ENCODE assay signal across 8 mouse cellular contexts in genomic region chr16:44357571-44358268, GRCm38 (mm10). TPM values are rescaled to one million over a fixed set of nuclear protein-coding genes. Genes with fewer than 3 reads are reported as not detected.
DNase-seq lines count a peak whose midpoint lies in the region; ATAC-seq and TF ChIP-seq lines count a peak whose summit lies in the region.

No protein-coding gene starts in this region.

- WGBS in heart, embryonic 15.5 days = 66% methylated on average over 4 of the region's 4 CpGs
- WGBS in liver, embryonic 11.5 days = 61% methylated on average over 4 of the region's 4 CpGs
- WGBS in hindbrain, embryonic 16.5 days = 74% methylated on average over 4 of the region's 4 CpGs
- WGBS in forebrain, postnatal 0 days = 77% methylated on average over 4 of the region's 4 CpGs

- TF ChIP-seq CTCF in forebrain, postnatal 0 days (IDR thresholded peaks at IDR 0.05; ENCODE audit: low read depth) = no peak

- H3K27ac ChIP-seq in heart, embryonic 15.5 days = no peak overlapping the region
- no peak overlapping the region for H3K27ac ChIP-seq in liver, embryonic 11.5 days (ENCODE audit: low read depth, low read length)
- H3K27ac ChIP-seq in hindbrain, embryonic 16.5 days (ENCODE audit: low read depth, low read length) = no peak overlapping the region
- no peak overlapping the region for H3K27ac ChIP-seq in forebrain, postnatal 0 days (ENCODE audit: low read depth, low read length)

- H3K9ac ChIP-seq in heart, embryonic 15.5 days = no peak overlapping the region
- H3K9ac ChIP-seq in liver, embryonic 11.5 days (ENCODE audit: low read depth, low read length) = no peak overlapping the region
- no peak overlapping the region for H3K9ac ChIP-seq in hindbrain, embryonic 16.5 days (ENCODE audit: low read depth, low read length)
- no peak overlapping the region for H3K9ac ChIP-seq in forebrain, postnatal 0 days

- H3K4me3 ChIP-seq in heart, embryonic 15.5 days = no peak overlapping the region
- H3K4me3 ChIP-seq in liver, embryonic 11.5 days (ENCODE audit: low read depth, low read length) = no peak overlapping the region
- no peak overlapping the region for H3K4me3 ChIP-seq in hindbrain, embryonic 16.5 days (ENCODE audit: low read length)
- no peak overlapping the region for H3K4me3 ChIP-seq in forebrain, postnatal 0 days (ENCODE audit: low read depth, low read length)

- H3K27me3 ChIP-seq in heart, embryonic 15.5 days = no peaks in the 10 kb centered on the region
- no peaks in the 10 kb centered on the region for H3K27me3 ChIP-seq in liver, embryonic 11.5 days (replicated peaks; ENCODE audit: control insufficient read depth, insufficient read depth, low read length)
- H3K27me3 ChIP-seq in hindbrain, embryonic 16.5 days (replicated peaks; ENCODE audit: control insufficient read depth, insufficient read depth, low read length) = no peaks in the 10 kb centered on the region
- no peaks in the 10 kb centered on the region for H3K27me3 ChIP-seq in forebrain, postnatal 0 days (ENCODE audit: insufficient read depth, low read length)

- H3K9me3 ChIP-seq in heart, embryonic 15.5 days (replicated peaks) = no peaks in the 10 kb centered on the region
- H3K9me3 ChIP-seq in liver, embryonic 11.5 days (ENCODE audit: control insufficient read depth, low read length) = no peaks in the 10 kb centered on the region
- H3K9me3 ChIP-seq in hindbrain, embryonic 16.5 days (ENCODE audit: control insufficient read depth, low read length) = no peaks in the 10 kb centered on the region
- H3K9me3 ChIP-seq in forebrain, postnatal 0 days (ENCODE audit: low read length) = no peaks in the 10 kb centered on the region

- no peak overlapping the region for H3K4me2 ChIP-seq in heart, embryonic 15.5 days
- no peak overlapping the region for H3K4me2 ChIP-seq in liver, embryonic 11.5 days
- no peak overlapping the region for H3K4me2 ChIP-seq in hindbrain, embryonic 16.5 days (ENCODE audit: low read length)
- H3K4me2 ChIP-seq in forebrain, postnatal 0 days (ENCODE audit: low read depth) = no peak overlapping the region

- peak; percentile 90 for ATAC-seq in CD4-positive, CD25-positive, alpha-beta regulatory T cell, adult 4 months
- peak; percentile 78; the same call in 1 of the 2 replicates for ATAC-seq in heart, embryonic 15.5 days (replicated peaks; ENCODE audit: insufficient number of reproducible peaks, insufficient read depth, low FRiP score, low read depth)
- ATAC-seq in liver, embryonic 11.5 days (replicated peaks; ENCODE audit: low FRiP score) = peak; percentile 98
- ATAC-seq in hindbrain, embryonic 16.5 days = no peak
- ATAC-seq in forebrain, postnatal 0 days = no peak

- H3K4me1 ChIP-seq in heart, embryonic 15.5 days (replicated peaks) = no peaks in the 10 kb centered on the region
- no peaks in the 10 kb centered on the region; the same call in 1 of the 2 replicates for H3K4me1 ChIP-seq in liver, embryonic 11.5 days (replicated peaks; ENCODE audit: control insufficient read depth, insufficient read depth, low read length)
- H3K4me1 ChIP-seq in hindbrain, embryonic 16.5 days (ENCODE audit: control insufficient read depth, insufficient read depth, low read depth, low read length) = no peaks in the 10 kb centered on the region
- H3K4me1 ChIP-seq in forebrain, postnatal 0 days (ENCODE audit: insufficient read depth) = no peaks in the 10 kb centered on the region

- peak; percentile 92 for DNase-seq in ZHBTc4 (ENCODE audit: low read depth, low spot score)
- no peak for DNase-seq in liver, embryonic 11.5 days (ENCODE audit: low spot score)
- DNase-seq in spleen, postnatal 36 days (ENCODE audit: low spot score in 2 of 2) = peak; percentile 86 to 88
- DNase-seq in testis, postnatal 10 days (ENCODE audit: low spot score) = no peak
- no peak for DNase-seq in forebrain, postnatal 0 days

- no peaks in the 10 kb centered on the region; the same call in 1 of the 2 replicates for H3K36me3 ChIP-seq in heart, embryonic 15.5 days
- peaks cover 9% of the 10 kb centered on the region; the same call in 1 of the 2 replicates for H3K36me3 ChIP-seq in liver, embryonic 11.5 days (ENCODE audit: control insufficient read depth, insufficient read depth, low read length)
- H3K36me3 ChIP-seq in hindbrain, embryonic 16.5 days (ENCODE audit: control insufficient read depth, insufficient read depth, low read length) = no peaks in the 10 kb centered on the region
- no peaks in the 10 kb centered on the region; the same call in 1 of the 2 replicates for H3K36me3 ChIP-seq in forebrain, postnatal 0 days (ENCODE audit: insufficient read depth)

RNA-seq across cellular contexts. Expression of gene Spice1, which starts 10.8 kb away (rescaled TPM):
- 10 to 100 TPM; 31.2 to 37.0 TPM for polyA plus RNA-seq in CD4-positive, CD25-positive, alpha-beta regulatory T cell, adult 4 months (2017; shearing (Covaris generic))
- 16.5 and 16.7 TPM in 2 replicates for polyA plus RNA-seq in heart, embryonic 15.5 days (2015; fragmentation: Nextera tagmentation; extraction: Ambion mirVana)
- polyA plus RNA-seq in liver, embryonic 11.5 days (2014; fragmentation: Nextera tagmentation; extraction: Ambion mirVana) = 23.6 and 25.4 TPM in 2 replicates
- polyA plus RNA-seq in hindbrain, embryonic 16.5 days (2015; fragmentation: Nextera tagmentation; extraction: Ambion mirVana) = 12.7 and 18.4 TPM in 2 replicates
- 13.2 and 14.5 TPM in 2 replicates for total RNA-seq in forebrain, postnatal 0 days (2014; rRNA removed)
- 7.1 and 12.0 TPM in 2 replicates for polyA plus RNA-seq in forebrain, postnatal 0 days (2015; fragmentation: Nextera tagmentation; extraction: Ambion mirVana)

RNA-seq across cellular contexts. Expression of gene Sidt1, which starts 24.7 kb away (rescaled TPM):
- polyA plus RNA-seq in CD4-positive, CD25-positive, alpha-beta regulatory T cell, adult 4 months (2017; shearing (Covaris generic)) = 10 to 100 TPM; 34.7 to 38.8 TPM
- polyA plus RNA-seq in heart, embryonic 15.5 days (2015; fragmentation: Nextera tagmentation; extraction: Ambion mirVana) = 0.11 and 0.57 TPM in 2 replicates
- not detected in 2 replicates for polyA plus RNA-seq in liver, embryonic 11.5 days (2014; fragmentation: Nextera tagmentation; extraction: Ambion mirVana)
- polyA plus RNA-seq in hindbrain, embryonic 16.5 days (2015; fragmentation: Nextera tagmentation; extraction: Ambion mirVana) = 20.4 TPM in 2 replicates
- total RNA-seq in forebrain, postnatal 0 days (2014; rRNA removed) = 13.4 and 22.0 TPM in 2 replicates
- 10.0 and 12.7 TPM in 2 replicates for polyA plus RNA-seq in forebrain, postnatal 0 days (2015; fragmentation: Nextera tagmentation; extraction: Ambion mirVana)

RNA-seq across cellular contexts. Expression of gene Cfap44, which starts 36.9 kb away (rescaled TPM):
- polyA plus RNA-seq in CD4-positive, CD25-positive, alpha-beta regulatory T cell, adult 4 months (2017; shearing (Covaris generic)) = not detected
- polyA plus RNA-seq in heart, embryonic 15.5 days (2015; fragmentation: Nextera tagmentation; extraction: Ambion mirVana) = 0.09 and 0.16 TPM in 2 replicates
- polyA plus RNA-seq in liver, embryonic 11.5 days (2014; fragmentation: Nextera tagmentation; extraction: Ambion mirVana) = 0.47 and 0.53 TPM in 2 replicates
- polyA plus RNA-seq in hindbrain, embryonic 16.5 days (2015; fragmentation: Nextera tagmentation; extraction: Ambion mirVana) = 5.1 TPM in 2 replicates
- 5.6 and 9.6 TPM in 2 replicates for total RNA-seq in forebrain, postnatal 0 days (2014; rRNA removed)
- polyA plus RNA-seq in forebrain, postnatal 0 days (2015; fragmentation: Nextera tagmentation; extraction: Ambion mirVana) = 1.2 and 2.5 TPM in 2 replicates

Comparison
In these comparisons a context has a peak if more than half of its experiments do, and no peak if none do; other contexts are left out.
1. ATAC-seq: peak in CD4-positive, CD25-positive, alpha-beta regulatory T cell, adult 4 months (single experiment), heart, embryonic 15.5 days (single experiment) and liver, embryonic 11.5 days (single experiment); none in hindbrain, embryonic 16.5 days (single experiment) and forebrain, postnatal 0 days (single experiment).
2. DNase-seq: peak in ZHBTc4 (single experiment) and spleen, postnatal 36 days (2 of 2); none in liver, embryonic 11.5 days (single experiment), testis, postnatal 10 days (single experiment) and forebrain, postnatal 0 days (single experiment).